Mouse (Mus musculus): ENCODE data around the gene Gon7. TPM values are rescaled to one million over a fixed set of nuclear protein-coding genes. Genes with fewer than 3 reads are reported as not detected.
A peak's percentile ranks its signal among the peaks of the same experiment; 100 is the strongest.

Gon7 gene
- polyA plus RNA-seq, 1 experiment from 2014 or later = 36.3 TPM

GRCm38 (mm10) chr12:102733381-102733780 lies 24.2 kb downstream of the Gon7 start:
- H3K4me1 ChIP-seq = peaks cover 24% of the 10 kb centered on the region
- no peaks in the 10 kb centered on the region for H3K27me3 ChIP-seq (ENCODE audit: insufficient read depth, poor library complexity, severe bottlenecking)
- H3K27ac ChIP-seq = no peak overlapping the region
- no peak overlapping the region for H3K4me3 ChIP-seq
- peak; percentile 80 for DNase-seq (ENCODE audit: low spot score)
- WGBS = 10% methylated on average over 4 of the region's 5 CpGs
- no peaks in the 10 kb centered on the region for H3K9me3 ChIP-seq
- no peaks in the 10 kb centered on the region for H3K36me3 ChIP-seq

- peaks cover 24% of the 10 kb centered on the region for H3K4me1 ChIP-seq
- no peaks in the 10 kb centered on the region for H3K9me3 ChIP-seq
- DNase-seq (ENCODE audit: low spot score) = no peak
- H3K27ac ChIP-seq = peak overlapping the region; percentile 82
- H3K4me3 ChIP-seq = peak overlapping the region; percentile 43; the same call in 1 of the 2 replicates
- H3K27me3 ChIP-seq (ENCODE audit: insufficient read depth, poor library complexity, severe bottlenecking) = no peaks in the 10 kb centered on the region
- 38% methylated on average over 16 of the region's 16 CpGs for WGBS
- no peaks in the 10 kb centered on the region for H3K36me3 ChIP-seq
Observed at GRCm38 (mm10) chr12:102730798-102731619, 26.6 kb downstream of the Gon7 start.

- H3K4me3 ChIP-seq = peak overlapping the region; percentile 43
- no peaks in the 10 kb centered on the region for H3K27me3 ChIP-seq (ENCODE audit: insufficient read depth, poor library complexity, severe bottlenecking)
- no peaks in the 10 kb centered on the region for H3K9me3 ChIP-seq
- peaks cover 24% of the 10 kb centered on the region for H3K4me1 ChIP-seq
- 38% methylated on average over 26 of the region's 26 CpGs for WGBS
- peak; percentile 94 for DNase-seq (ENCODE audit: low spot score)
- H3K36me3 ChIP-seq = no peaks in the 10 kb centered on the region
- peak overlapping the region; percentile 82 for H3K27ac ChIP-seq
Observed at GRCm38 (mm10) chr12:102729855-102730797, 27.5 kb downstream of the Gon7 start.

- H3K27ac ChIP-seq = no peak overlapping the region
- no peaks in the 10 kb centered on the region for H3K27me3 ChIP-seq (ENCODE audit: insufficient read depth, poor library complexity, severe bottlenecking)
- H3K36me3 ChIP-seq = no peaks in the 10 kb centered on the region
- DNase-seq (ENCODE audit: low spot score) = no peak
- no peak overlapping the region for H3K4me3 ChIP-seq
- H3K9me3 ChIP-seq = no peaks in the 10 kb centered on the region
- WGBS = 72% methylated on average over 7 of the region's 7 CpGs
- H3K4me1 ChIP-seq = peaks cover 18% of the 10 kb centered on the region
Observed at GRCm38 (mm10) chr12:102725761-102726175, 31.8 kb downstream of the Gon7 start.

- H3K36me3 ChIP-seq = no peaks in the 10 kb centered on the region
- WGBS = 91% methylated on average over 6 of the region's 6 CpGs
- peaks cover 12% of the 10 kb centered on the region for H3K4me1 ChIP-seq
- DNase-seq (ENCODE audit: low spot score) = no peak
- no peaks in the 10 kb centered on the region for H3K9me3 ChIP-seq
- no peak overlapping the region for H3K4me3 ChIP-seq
- H3K27me3 ChIP-seq (ENCODE audit: insufficient read depth, poor library complexity, severe bottlenecking) = no peaks in the 10 kb centered on the region
- no peak overlapping the region for H3K27ac ChIP-seq
Observed at GRCm38 (mm10) chr12:102725146-102725545, 32.5 kb downstream of the Gon7 start.

GRCm38 (mm10) chr12:102723861-102724260 lies 33.7 kb downstream of the Gon7 start:
- Histone ChIP-seq H3K4me1 (peaks cover 4% of the 10 kb centered on the region), H3K27me3 (ENCODE audit: insufficient read depth, poor library complexity, severe bottlenecking) (no peaks in the 10 kb centered on the region), H3K36me3 (no peaks in the 10 kb centered on the region), H3K27ac (no peak overlapping the region), H3K4me3 (no peak overlapping the region), H3K9me3 (no peaks in the 10 kb centered on the region)
- 50% methylated on average over 6 of the region's 6 CpGs for WGBS
- DNase-seq (ENCODE audit: low spot score) = no peak

GRCm38 (mm10) chr12:102722966-102723365 lies 34.6 kb downstream of the Gon7 start:
- Histone ChIP-seq H3K4me3 (no peak overlapping the region), H3K4me1 (peaks cover 4% of the 10 kb centered on the region), H3K9me3 (no peaks in the 10 kb centered on the region), H3K36me3 (no peaks in the 10 kb centered on the region), H3K27ac (no peak overlapping the region), H3K27me3 (ENCODE audit: insufficient read depth, poor library complexity, severe bottlenecking) (no peaks in the 10 kb centered on the region)
- WGBS = 76% methylated on average over 8 of the region's 8 CpGs
- DNase-seq (ENCODE audit: low spot score) = no peak

GRCm38 (mm10) chr12:102722451-102722850 lies 35.2 kb downstream of the Gon7 start:
- H3K9me3 ChIP-seq = no peaks in the 10 kb centered on the region
- H3K36me3 ChIP-seq = no peaks in the 10 kb centered on the region
- H3K27me3 ChIP-seq (ENCODE audit: insufficient read depth, poor library complexity, severe bottlenecking) = no peaks in the 10 kb centered on the region
- peaks cover 8% of the 10 kb centered on the region for H3K4me1 ChIP-seq
- no peak overlapping the region for H3K4me3 ChIP-seq
- no peak for DNase-seq (ENCODE audit: low spot score)
- WGBS = 58% methylated on average over 11 of the region's 11 CpGs
- no peak overlapping the region for H3K27ac ChIP-seq

- DNase-seq (ENCODE audit: low spot score) = no peak
- peaks cover 9% of the 10 kb centered on the region for H3K4me1 ChIP-seq
- H3K27ac ChIP-seq = no peak overlapping the region
- H3K4me3 ChIP-seq = no peak overlapping the region
- no peaks in the 10 kb centered on the region for H3K27me3 ChIP-seq (ENCODE audit: insufficient read depth, poor library complexity, severe bottlenecking)
- no peaks in the 10 kb centered on the region for H3K36me3 ChIP-seq
- WGBS = 29% methylated on average over 13 of the region's 13 CpGs
- H3K9me3 ChIP-seq = no peaks in the 10 kb centered on the region
Observed at GRCm38 (mm10) chr12:102719552-102720315, 37.9 kb downstream of the Gon7 start.

- 82% methylated on average over 10 of the region's 10 CpGs for WGBS
- no peaks in the 10 kb centered on the region for H3K9me3 ChIP-seq
- no peak overlapping the region for H3K4me3 ChIP-seq
- H3K27me3 ChIP-seq (ENCODE audit: insufficient read depth, poor library complexity, severe bottlenecking) = no peaks in the 10 kb centered on the region
- no peak overlapping the region for H3K27ac ChIP-seq
- H3K4me1 ChIP-seq = 0 out of 2 replicates have a peak, but pooled peaks cover 5% of the 10 kb centered on the region
- DNase-seq (ENCODE audit: low spot score) = no peak
- H3K36me3 ChIP-seq = no peaks in the 10 kb centered on the region
Observed at GRCm38 (mm10) chr12:102714654-102715395, 42.8 kb downstream of the Gon7 start.

GRCm38 (mm10) chr12:102714116-102714515 lies 43.5 kb downstream of the Gon7 start:
- 0 out of 2 replicates have a peak, but pooled peaks cover 5% of the 10 kb centered on the region for H3K4me1 ChIP-seq
- no peaks in the 10 kb centered on the region for H3K9me3 ChIP-seq
- H3K36me3 ChIP-seq = no peaks in the 10 kb centered on the region
- no peak overlapping the region for H3K27ac ChIP-seq
- DNase-seq (ENCODE audit: low spot score) = no peak
- WGBS = 69% methylated on average over 2 of the region's 2 CpGs
- no peak overlapping the region for H3K4me3 ChIP-seq
- H3K27me3 ChIP-seq (ENCODE audit: insufficient read depth, poor library complexity, severe bottlenecking) = no peaks in the 10 kb centered on the region
